Mouse (Mus musculus) forebrain, embryonic 10.5 days (tissue): ENCODE results near the gene Hivep3. TPM values are rescaled to one million over a fixed set of nuclear protein-coding genes. Genes with fewer than 3 reads are reported as not detected.

ENCODE experiments used
- DNase-seq: peaks from one replicate; pipeline ENCODE4 v3.0.0-alpha.2; 2017; ENCODE audit warnings: low spot score; ENCODE audit errors: extremely low spot score
- H3K27ac ChIP-seq: fragments of 300-500 bp; sonication (generic); 2 replicates; pipeline ENCODE4 v1.5.1; 2016; ENCODE audit warnings: mild to moderate bottlenecking
- H3K27me3 ChIP-seq: fragments of 300-500 bp; sonication (generic); 2 replicates; pipeline ENCODE4 v1.6.1; 2016; ENCODE audit warnings: mild to moderate bottlenecking; ENCODE audit not compliant: poor library complexity, severe bottlenecking
- H3K36me3 ChIP-seq: fragments of 300-500 bp; sonication (generic); replicated peaks from 2 replicates; pipeline ENCODE4 v1.6.1; 2016; ENCODE audit warnings: mild to moderate bottlenecking, moderate library complexity
- H3K4me1 ChIP-seq: fragments of 300-500 bp; sonication (generic); 2 replicates; pipeline ENCODE4 v1.6.1; 2016
- H3K4me3 ChIP-seq: fragments of 300-500 bp; sonication (generic); 2 replicates; pipeline ENCODE4 v1.5.1; 2016; ENCODE audit warnings: mild to moderate bottlenecking, moderate library complexity
- H3K9me3 ChIP-seq: fragments of 300-500 bp; sonication (generic); 2 replicates; pipeline ENCODE4 v1.6.1; 2016; ENCODE audit warnings: mild to moderate bottlenecking, moderate library complexity
- WGBS: fragments of 180-500 bp; shearing (Covaris S2); methylation state at CpG from one replicate; pipeline ENCODE4 v1.1.7; 2016; 5-methylcytosine and 5-hydroxymethylcytosine counted together
- polyA plus RNA-seq: library from polyadenylated mRNA; unstranded; fragments of >200 nt; fragmentation: Nextera tagmentation; extraction: Ambion mirVana; gene quantifications from 2 replicates; pipeline ENCODE4 v1.2.1, GENCODE M21; 2016

The Hivep3 gene
- polyA plus RNA-seq, 1 experiment from 2014 or later, result 1.4 TPM

DNA sequence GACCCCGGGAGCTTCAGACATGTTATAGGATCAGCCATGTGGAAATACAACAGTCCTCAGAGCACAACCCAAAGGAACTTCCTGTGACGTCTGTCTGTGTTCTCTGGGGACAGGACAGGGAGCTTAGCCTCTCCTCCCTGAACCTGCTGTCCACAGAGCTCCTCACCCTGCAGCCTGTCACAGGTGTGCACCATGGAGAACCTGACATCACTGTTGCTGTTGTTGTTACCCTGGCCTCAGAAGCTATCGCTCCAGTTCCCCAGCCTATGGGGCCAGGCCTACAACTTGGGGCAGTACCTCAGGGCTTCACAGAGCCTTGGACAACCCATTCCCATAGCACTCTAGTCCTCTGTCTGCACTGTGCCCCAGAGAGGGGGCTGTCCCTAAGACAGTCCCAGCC lies 393.7 kb downstream of the Hivep3 start:
- Histone ChIP-seq H3K36me3 (no peaks in the 10 kb centered on the region), H3K4me1 (peaks cover 7% of the 10 kb centered on the region; the same call in 1 of the 2 replicates), H3K9me3 (no peaks in the 10 kb centered on the region), H3K27me3 (no peaks in the 10 kb centered on the region), H3K4me3 (no peak overlapping the region), H3K27ac (no peak overlapping the region)
- WGBS, result 89% methylated on average over 3 of the region's 3 CpGs
- DNase-seq, result no peak

DNA sequence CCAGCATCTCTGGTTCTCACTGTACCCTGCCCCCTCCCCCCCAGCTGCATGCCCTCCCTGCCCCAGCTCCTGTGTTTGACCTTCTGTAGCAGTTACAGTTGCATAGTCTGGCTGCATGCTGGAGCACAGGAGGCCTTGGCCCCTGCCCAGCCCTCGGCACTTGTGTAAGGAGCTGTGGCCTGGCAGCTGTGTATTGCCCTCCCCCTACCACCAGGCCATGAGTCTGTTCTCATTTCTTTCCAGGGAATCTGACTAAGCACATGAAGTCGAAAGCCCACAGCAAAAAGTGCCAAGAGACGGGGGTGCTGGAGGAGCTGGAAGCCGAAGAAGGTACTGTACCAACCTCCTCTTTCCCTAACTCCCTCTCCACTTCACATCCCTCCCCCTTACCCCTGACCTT lies 394.4 kb downstream of the Hivep3 start:
- Histone ChIP-seq H3K4me1 (peaks cover 7% of the 10 kb centered on the region; the same call in 1 of the 2 replicates), H3K27me3 (no peaks in the 10 kb centered on the region), H3K36me3 (no peaks in the 10 kb centered on the region), H3K9me3 (no peaks in the 10 kb centered on the region), H3K4me3 (no peak overlapping the region), H3K27ac (0 out of 2 replicates have a peak overlapping the region, but pooled peaks have one; percentile 27)
- 90% methylated on average over 4 of the region's 4 CpGs for WGBS
- no peak for DNase-seq

DNA sequence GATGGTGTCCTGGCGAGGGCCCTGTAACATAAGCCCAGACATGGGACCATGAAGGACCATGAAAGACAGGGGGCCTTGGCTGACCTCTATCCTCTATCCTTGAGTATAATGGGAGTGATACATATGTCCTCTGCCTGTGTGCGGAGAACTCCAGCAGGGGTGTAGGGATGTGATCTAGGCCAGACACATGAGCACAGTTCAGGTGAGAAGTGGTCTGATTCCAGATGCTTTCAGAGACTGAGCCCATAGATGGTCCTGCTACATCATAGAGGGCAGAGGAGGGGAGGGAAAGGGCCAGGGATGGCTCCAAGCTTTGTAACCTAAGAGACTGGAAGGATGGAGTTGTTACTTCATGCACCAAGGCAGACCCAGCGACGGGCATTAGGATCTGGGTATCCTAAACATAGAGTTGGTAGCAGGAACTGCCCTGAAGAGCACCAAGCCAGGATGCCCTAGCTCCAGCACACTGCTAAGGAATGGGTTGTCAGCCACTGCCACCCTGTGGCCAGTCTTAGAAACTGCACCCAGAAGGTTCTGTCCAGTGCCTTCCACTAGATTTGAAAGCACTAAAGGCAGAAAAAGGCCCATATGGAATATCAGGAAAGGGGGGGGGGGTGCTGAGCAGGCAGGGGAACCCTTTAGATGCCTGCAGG lies 395.8 kb downstream of the Hivep3 start:
- H3K9me3 ChIP-seq, result no peaks in the 10 kb centered on the region
- peaks cover 9% of the 10 kb centered on the region; the same call in 1 of the 2 replicates for H3K4me1 ChIP-seq
- H3K27me3 ChIP-seq, result no peaks in the 10 kb centered on the region
- peak; percentile 56 for DNase-seq
- WGBS, result 56% methylated on average over 4 of the region's 4 CpGs
- H3K4me3 ChIP-seq, result no peak overlapping the region
- no peak overlapping the region for H3K27ac ChIP-seq
- no peaks in the 10 kb centered on the region for H3K36me3 ChIP-seq

DNA sequence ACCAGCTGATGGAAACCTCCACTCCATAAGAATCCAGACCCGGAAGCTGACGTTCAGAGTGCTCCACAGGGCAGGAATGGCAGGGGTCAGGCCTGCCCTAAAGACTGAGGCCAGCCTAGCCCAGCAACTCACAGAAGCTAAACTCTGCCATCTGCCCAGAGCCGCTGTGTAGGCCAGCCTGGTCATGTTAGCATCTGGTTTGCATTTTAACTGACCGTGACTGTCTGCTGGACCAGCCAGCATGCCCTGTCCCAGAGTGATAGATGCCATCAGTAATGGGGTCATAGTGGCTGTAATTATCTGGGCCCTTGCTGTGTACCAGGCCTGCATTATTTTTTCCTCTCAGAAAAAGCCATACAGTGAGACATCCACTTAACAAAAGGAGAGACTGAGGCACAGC lies 397.3 kb downstream of the Hivep3 start:
- no peak overlapping the region for H3K27ac ChIP-seq
- DNase-seq, result no peak
- peaks cover 9% of the 10 kb centered on the region; the same call in 1 of the 2 replicates for H3K4me1 ChIP-seq
- H3K27me3 ChIP-seq, result no peaks in the 10 kb centered on the region
- WGBS, result 72% methylated on average over 4 of the region's 4 CpGs
- no peak overlapping the region for H3K4me3 ChIP-seq
- H3K9me3 ChIP-seq, result no peaks in the 10 kb centered on the region
- H3K36me3 ChIP-seq, result no peaks in the 10 kb centered on the region

DNA sequence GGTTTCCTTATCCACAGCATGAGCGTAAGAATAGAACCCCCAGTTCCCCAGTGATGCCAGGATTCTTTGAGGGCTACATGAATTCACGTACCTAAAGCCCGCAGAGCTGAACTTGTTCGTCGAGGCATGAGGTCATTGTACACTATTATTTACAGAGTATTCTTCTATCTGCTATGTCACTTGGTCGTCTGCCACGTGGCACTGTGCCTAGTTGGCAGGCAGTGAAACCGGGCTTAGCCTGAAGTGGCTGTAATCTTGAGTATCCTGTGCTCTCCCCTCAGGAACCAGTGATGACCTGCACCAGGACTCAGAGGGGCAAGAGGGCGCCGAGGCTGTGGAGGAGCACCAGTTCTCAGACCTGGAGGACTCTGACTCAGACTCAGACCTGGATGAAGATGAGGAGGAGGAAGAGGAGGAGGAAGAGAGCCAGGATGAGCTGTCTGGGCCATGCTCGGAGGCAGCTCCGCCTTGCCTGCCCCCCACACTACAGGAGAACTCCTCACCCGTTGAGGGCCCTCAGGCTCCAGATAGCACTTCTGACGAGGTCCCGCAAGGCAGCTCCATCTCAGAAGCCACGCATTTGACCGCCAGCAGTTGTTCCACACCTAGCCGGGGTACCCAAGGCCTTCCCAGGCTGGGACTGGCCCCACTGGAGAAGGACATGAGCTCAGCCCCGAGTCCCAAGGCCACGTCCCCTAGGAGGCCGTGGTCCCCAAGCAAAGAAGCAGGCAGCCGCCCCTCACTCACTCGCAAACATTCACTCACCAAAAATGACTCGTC lies 398.0 kb downstream of the Hivep3 start:
- no peak overlapping the region for H3K27ac ChIP-seq
- H3K9me3 ChIP-seq, result no peaks in the 10 kb centered on the region
- no peaks in the 10 kb centered on the region for H3K27me3 ChIP-seq
- H3K4me3 ChIP-seq, result no peak overlapping the region
- DNase-seq, result no peak
- peaks cover 9% of the 10 kb centered on the region; the same call in 1 of the 2 replicates for H3K4me1 ChIP-seq
- WGBS, result 84% methylated on average over 24 of the region's 24 CpGs
- H3K36me3 ChIP-seq, result no peaks in the 10 kb centered on the region

DNA sequence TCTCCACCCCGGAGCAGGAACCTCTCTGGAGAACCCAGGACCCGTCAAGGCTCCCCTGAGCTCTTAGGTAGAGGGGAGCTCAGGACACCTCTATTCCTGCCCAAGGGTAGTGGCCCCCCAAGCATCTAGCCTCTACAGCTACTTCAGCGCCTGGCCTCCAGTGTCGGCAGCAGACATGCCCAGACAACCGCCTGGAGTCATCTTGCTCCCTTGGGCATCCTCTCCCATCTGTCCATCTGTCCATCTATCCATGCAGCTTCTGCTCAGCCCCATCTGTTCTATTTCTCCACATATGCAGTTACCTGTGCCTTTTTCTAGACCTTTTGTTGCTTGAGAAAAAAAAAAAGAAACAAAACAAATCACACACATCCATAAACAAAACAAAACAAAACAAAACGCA lies 400.6 kb downstream of the Hivep3 start:
- Histone ChIP-seq H3K27ac (peak overlapping the region; percentile 31; the same call in 1 of the 2 replicates), H3K27me3 (no peaks in the 10 kb centered on the region), H3K9me3 (no peaks in the 10 kb centered on the region), H3K36me3 (no peaks in the 10 kb centered on the region), H3K4me1 (peaks cover 9% of the 10 kb centered on the region; the same call in 1 of the 2 replicates), H3K4me3 (no peak overlapping the region)
- no peak for DNase-seq
- 81% methylated on average over 6 of the region's 6 CpGs for WGBS

DNA sequence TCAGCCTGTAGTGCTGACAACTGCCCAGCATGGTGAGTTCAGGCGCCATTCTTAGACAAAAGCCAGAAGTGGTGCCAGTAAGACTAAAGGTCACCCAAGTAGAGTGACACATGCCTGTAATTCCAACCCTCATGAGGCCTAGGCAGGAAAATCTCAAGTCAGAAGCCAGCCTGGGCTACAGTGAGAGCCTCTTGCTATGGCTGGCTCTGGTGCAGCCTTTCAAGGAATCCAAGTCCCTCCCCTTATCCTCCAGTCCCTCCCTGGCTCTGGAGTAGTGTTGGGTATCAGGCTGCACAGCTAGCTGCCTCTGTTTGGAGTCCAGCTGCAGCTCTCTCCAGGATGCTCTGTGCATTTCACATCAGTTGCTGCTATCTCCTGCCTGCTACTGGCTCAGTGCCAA lies 408.2 kb downstream of the Hivep3 start:
- DNase-seq, result no peak
- no peak overlapping the region for H3K4me3 ChIP-seq
- no peaks in the 10 kb centered on the region for H3K27me3 ChIP-seq
- no peak overlapping the region for H3K27ac ChIP-seq
- 81% methylated on average over 1 of the region's 1 CpGs for WGBS
- H3K9me3 ChIP-seq, result no peaks in the 10 kb centered on the region
- no peaks in the 10 kb centered on the region for H3K36me3 ChIP-seq
- no peaks in the 10 kb centered on the region for H3K4me1 ChIP-seq

DNA sequence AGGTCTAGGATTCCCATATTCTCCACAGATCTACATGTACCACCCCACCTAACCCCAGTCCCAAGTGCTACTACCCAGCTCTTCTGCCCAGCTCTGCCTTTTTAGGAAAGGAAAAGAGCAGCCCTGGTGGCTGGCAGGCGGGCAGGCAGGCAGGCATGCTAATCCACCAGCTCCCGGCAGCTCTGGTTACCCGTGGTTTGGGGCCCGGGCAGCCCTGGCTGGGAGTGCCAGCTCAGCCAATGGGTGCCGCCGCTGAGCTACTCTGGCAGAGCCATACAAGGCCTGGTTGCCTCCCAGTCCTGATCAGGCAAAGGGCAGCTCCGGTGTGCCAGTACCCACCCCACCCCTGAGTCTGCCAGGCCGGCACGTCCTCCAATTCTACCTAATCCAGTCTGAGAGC lies 409.3 kb downstream of the Hivep3 start:
- no peak for DNase-seq
- no peak overlapping the region for H3K27ac ChIP-seq
- H3K9me3 ChIP-seq, result no peaks in the 10 kb centered on the region
- H3K36me3 ChIP-seq, result no peaks in the 10 kb centered on the region
- H3K4me3 ChIP-seq, result no peak overlapping the region
- H3K27me3 ChIP-seq, result peaks cover 8% of the 10 kb centered on the region
- WGBS, result 84% methylated on average over 9 of the region's 9 CpGs
- no peaks in the 10 kb centered on the region for H3K4me1 ChIP-seq

DNA sequence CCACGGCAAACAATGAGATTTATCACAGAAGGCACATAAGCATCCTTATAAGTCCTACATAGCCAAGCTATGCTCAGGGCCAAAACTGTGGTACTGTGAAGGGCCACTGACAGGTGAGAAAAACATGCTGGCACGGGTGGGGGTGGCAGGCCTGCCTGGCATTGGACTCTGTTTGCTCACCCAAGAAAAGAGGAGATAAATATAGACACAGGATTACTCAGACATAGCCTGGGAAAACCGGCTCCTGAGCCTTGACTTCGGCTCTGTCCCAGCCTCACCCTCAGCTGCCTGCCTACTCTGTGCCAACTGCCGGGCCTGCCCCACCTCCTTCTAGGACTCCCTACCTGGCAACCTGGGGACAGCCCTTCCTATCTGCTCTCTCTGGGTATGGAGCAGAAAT lies 410.8 kb downstream of the Hivep3 start:
- Histone ChIP-seq H3K27ac (no peak overlapping the region), H3K4me3 (no peak overlapping the region), H3K36me3 (no peaks in the 10 kb centered on the region), H3K4me1 (peaks cover 13% of the 10 kb centered on the region), H3K9me3 (no peaks in the 10 kb centered on the region), H3K27me3 (peaks cover 22% of the 10 kb centered on the region)
- no peak for DNase-seq
- WGBS, result 93% methylated on average over 5 of the region's 5 CpGs

DNA sequence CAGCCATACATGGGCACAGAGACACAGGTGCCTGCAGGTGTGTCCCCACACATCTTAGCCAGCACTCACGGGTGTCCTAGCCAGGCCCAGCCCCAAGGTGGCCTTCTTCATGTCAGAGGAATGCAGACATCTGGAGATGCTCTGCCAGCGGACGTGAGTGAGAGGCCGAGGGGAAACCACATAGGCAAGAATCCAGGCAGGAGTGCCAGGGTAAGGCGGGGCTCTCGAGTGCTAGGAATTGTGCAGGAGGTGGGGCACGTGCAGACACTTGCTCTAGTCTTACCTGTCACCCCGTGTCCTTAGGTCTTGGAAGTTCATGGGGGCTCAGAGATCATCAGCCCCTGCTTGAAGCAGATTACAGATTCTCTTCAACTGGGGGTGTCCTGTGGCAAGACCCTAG lies 412.3 kb downstream of the Hivep3 start:
- Histone ChIP-seq H3K4me3 (no peak overlapping the region), H3K4me1 (peaks cover 18% of the 10 kb centered on the region), H3K9me3 (no peaks in the 10 kb centered on the region), H3K36me3 (no peaks in the 10 kb centered on the region), H3K27me3 (peaks cover 38% of the 10 kb centered on the region), H3K27ac (no peak overlapping the region)
- 83% methylated on average over 8 of the region's 8 CpGs for WGBS
- DNase-seq, result no peak

DNA sequence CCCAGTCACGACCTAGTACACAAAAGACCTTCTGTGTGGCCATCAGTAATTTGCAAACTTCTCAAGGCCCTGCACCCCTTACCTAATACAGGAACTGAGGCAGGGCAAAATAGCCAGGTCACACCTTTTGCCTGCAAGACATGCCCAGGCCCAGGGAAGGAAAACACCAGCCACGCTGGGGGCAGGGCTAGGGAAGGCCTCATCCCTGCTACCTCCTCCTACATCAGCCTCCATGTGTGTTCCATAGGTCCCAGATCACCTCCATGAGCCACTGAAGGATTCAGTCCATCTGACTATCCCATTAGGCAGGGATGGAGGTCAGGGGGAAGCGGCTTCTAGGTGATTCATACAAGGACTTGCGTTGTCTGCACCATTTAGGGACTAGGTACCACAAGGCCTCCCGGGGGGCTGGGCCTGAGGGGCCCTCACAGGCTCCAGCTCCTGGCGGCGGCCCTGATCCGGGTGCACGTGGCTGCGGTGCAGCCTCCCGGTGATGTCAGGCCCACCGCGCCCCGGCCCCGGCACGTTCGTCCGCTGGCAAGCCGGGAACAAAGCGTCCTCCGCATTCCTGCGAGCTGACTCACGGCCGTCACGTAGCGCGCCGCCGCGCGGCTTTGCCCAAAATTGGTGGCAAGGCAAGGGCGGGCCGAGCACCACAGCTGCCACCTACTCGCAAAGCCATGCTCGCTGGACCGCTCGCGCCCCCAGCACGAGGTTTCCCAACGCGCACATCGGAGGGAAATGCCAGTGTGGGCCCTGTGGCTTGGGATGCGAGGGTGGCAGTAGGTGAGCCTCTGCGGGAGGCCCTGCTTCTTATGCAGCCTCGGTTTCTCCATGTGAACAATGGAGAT lies 414.9 kb downstream of the Hivep3 start:
- WGBS, result 6% methylated on average over 41 of the region's 45 CpGs
- Histone ChIP-seq H3K27me3 (peaks cover 40% of the 10 kb centered on the region), H3K4me3 (peak overlapping the region; percentile 43), H3K9me3 (no peaks in the 10 kb centered on the region), H3K27ac (peak overlapping the region; percentile 88), H3K36me3 (no peaks in the 10 kb centered on the region), H3K4me1 (peaks cover 18% of the 10 kb centered on the region)
- peak; percentile 83 for DNase-seq

DNA sequence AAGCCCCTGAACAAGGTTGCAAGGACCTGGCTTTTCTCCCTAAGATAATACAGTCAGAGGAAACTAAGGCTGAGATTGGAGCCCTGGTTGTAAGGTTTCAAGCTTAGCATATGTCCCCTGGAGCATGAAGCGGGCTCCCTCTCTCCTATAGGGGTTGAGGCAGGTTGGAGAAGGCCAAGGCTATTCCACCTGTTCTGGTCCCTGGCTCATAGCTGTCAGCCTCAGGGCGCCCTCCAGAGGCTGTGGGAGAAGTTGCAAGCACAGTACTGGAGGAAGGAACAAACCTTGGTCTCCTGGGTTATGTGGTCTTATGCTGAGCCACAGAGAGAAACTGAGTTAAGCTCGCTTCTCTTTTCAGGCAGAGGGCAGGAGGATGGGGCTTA lies 415.5 kb downstream of the Hivep3 start:
- 26% methylated on average over 3 of the region's 3 CpGs for WGBS

More for the DNA sequence above, 415.5 kb downstream of the Hivep3 start:
- peak overlapping the region; percentile 43 for H3K4me3 ChIP-seq
- peaks cover 18% of the 10 kb centered on the region for H3K4me1 ChIP-seq
- H3K36me3 ChIP-seq, result no peaks in the 10 kb centered on the region
- peaks cover 40% of the 10 kb centered on the region for H3K27me3 ChIP-seq
- peak overlapping the region; percentile 88 for H3K27ac ChIP-seq
- peak; percentile 44 for DNase-seq
- H3K9me3 ChIP-seq, result no peaks in the 10 kb centered on the region
